Mouse (Mus musculus): ENCODE measurements around the gene Nucb1.
"Not testable (repeated sequence)": the region's sequence is repeated elsewhere in the genome, so short reads cannot be mapped to it uniquely, and the experiment has no call there.

Gene Nucb1

DNA sequence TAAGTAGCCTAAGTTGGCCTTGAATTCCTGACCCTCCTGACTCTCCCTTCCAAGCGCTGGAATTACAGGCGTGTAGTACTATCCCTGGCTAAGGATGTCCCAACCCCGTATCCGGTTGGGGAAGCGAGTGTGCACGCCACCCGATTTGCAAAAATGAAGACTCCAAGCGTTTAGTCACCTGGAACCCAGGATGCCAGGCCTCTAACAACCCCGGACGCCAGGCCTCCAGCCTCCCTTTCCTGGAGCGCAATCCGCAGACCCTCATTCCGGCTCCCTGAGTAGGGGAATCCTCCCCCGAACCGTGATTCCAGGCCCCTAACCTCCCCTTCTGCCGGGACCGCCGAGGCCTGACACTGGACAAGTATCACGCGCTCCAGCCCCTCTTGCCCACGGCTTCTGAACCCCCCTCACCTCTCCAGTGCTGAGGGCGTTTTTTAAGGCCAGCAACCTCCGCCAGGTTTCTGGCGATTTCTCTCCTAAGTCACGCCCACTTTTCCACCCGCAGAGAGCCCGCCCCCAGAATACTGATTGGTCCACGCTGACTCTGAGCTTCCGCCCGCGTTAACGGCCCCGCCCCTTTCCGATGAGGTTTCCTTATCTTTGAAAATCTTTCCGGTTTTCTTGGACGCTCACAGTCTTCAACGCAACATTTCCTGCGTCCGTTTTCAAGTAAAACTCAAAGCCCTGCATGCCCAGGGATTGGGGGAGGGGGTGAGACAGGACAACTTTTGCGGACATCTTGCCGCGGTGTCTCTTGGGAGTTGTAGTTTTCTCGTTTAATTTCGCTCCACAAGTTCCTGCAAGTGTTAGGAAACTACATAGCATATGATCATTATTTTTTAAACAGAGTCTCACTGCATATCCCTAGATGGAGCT, at the start of gene Nucb1:
TSS of gene Nucb1 (minus strand) at position 495 of the 876 bp plus-strand sequence.
- DNase-seq: peak; percentile 92 to 93

DNA sequence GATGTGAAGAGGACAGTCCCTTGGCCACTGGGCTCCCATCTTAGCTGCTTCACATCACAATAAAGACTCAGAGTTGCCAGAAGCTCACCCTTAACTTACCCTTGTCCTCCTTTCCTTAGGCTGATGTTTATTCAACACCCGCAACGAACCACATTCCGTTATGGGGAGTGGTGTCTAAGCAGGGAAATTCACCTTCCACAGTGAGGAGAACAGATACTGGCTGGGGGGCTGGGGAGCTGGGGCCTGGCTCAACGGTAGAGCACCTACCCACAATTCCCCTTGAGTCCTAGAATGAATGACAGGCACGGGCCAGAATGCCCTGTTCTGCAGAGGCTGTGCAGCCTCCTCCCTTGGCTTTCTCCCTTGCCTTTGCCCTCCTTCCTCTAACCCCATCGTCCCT, 48.7 kb upstream of the Nucb1 start:
- DNase-seq: no peak

DNA sequence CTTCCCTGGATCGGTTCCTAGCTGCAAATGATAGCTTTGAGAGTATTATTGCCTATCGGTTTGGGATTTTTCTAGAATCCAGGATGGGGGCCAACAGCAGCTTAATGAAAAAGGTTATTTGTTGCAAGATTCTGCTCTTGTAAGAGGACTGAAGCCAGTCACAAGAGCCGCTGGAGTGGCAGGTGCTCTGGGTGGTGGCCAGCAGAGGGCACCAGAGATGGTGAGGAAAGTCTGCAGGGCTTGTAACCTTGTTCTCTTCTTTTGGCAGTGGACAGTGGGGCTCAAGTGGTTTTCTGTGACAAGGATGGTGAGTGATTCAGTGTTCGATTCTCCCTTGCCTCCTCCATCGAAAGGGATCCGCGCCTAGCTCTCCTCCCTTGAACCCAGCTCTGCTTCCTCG, 45.6 kb upstream of the Nucb1 start:
- peak; percentile 79 to 82 for DNase-seq

DNA sequence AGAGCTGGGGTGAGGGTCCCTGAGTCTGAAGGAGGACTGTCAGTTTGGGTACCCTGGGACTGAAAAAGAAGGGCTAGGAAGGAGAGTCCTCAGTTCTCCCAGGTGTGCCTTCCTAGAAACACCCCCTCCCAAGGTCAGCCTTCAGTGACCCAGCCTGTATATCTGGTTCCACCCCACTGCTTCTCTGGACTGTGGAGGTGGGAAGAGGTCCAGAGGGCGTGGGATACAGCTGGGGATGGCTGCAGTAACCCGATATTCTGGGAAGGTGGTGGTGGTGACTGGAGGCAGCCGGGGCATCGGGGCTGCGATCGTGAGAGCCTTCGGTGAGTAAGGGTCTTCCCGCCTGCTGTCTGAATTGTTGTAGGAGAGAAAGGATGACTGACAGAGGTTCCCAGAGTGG, 44.5 kb upstream of the Nucb1 start, which contains the start of gene Hsd17b14:
TSS of gene Hsd17b14 (plus strand) at position 150 of the 400 bp plus-strand sequence.
- DNase-seq: no peak

DNA sequence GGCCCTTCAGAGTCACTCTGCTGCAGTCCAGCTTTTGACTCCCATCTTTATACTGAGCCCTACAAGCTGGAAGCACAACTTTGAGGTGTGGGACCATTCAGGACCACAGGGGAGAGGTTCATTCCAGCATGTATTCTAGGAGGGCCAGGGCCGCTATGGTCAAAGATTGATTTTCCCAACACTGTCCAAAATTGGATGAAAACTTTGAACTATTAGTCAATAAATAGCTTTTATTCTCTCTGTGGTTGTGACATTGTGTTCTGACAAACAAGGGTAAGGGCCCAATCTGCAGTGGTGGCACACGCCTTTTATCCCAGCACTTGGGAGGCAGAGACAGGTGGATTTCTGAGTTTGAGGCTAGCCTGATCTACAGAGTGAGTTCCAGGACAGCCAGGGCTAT, 43.8 kb upstream of the Nucb1 start:
- no peak for DNase-seq

DNA sequence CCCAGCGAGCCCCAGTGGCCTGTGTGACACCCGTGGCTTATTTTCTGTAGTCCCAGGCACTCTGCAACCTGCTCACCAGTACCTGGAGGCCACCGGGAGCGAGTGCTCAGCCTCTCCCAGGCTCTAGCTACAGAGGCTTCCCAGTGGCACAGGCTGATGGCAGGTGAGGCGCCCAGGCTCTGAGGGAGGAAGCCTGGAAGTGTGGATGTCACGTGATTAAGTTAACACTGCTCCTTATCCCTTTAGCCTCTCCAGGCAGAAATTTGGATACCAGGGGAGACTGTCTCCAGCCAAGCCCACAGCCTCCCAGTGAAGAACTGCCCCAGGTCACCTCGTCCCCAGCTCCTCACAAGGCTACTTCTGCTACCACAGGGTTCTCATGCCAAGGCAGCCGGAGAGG, 43.3 kb upstream of the Nucb1 start:
- no peak for DNase-seq

DNA sequence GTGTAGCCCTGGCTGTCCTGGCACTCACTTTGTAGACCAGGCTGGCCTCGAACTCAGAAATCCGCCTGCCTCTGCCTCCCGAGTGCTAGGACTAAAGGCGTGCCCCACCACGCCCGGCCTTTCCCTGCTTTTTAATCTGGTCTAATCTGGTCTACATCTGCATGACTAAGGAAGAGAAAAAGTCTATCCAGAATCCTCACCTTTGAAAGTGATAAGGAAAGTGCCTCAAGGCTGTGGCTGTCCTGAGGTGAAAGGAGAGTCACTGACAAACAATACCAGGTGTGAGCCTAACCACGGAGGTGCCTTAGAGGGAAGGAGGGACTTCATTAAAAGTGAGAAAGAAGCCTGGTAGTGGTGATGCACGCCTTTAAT, 41.3 kb upstream of the Nucb1 start:
- no peak for DNase-seq

DNA sequence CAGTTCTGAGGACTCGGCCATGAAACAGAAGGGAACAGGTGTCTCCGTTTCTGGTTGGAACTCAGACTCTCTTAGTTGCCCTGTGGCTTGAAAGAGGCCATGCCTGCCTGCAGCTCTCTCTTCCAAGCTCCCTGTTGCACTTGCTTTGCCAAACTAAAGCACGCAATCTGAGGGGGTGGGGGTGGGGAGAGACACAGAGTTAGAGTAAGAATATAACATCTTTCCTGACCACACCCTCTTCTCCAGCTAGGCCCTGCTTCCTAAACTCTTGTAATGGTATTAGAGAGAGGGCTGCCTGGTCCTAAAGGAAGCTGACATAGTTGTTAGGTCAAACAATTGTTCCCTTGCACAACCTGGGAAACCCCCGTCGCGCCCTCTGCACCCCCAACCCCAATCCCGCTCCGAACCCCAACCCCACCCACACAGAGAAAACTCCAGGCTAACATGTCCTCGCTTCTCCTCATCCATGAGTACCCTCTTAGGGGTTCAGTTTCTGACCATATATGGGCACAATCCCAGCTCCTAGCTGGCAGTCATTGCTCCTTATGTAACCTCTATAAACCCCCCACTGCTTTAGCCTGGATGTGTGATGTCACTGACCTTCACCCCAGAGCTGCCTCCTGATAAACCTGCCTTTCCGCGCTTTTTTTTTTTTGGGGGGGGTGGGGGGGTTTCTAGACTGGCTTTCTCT, 40.8 kb upstream of the Nucb1 start:
- DNase-seq: no peak

DNA sequence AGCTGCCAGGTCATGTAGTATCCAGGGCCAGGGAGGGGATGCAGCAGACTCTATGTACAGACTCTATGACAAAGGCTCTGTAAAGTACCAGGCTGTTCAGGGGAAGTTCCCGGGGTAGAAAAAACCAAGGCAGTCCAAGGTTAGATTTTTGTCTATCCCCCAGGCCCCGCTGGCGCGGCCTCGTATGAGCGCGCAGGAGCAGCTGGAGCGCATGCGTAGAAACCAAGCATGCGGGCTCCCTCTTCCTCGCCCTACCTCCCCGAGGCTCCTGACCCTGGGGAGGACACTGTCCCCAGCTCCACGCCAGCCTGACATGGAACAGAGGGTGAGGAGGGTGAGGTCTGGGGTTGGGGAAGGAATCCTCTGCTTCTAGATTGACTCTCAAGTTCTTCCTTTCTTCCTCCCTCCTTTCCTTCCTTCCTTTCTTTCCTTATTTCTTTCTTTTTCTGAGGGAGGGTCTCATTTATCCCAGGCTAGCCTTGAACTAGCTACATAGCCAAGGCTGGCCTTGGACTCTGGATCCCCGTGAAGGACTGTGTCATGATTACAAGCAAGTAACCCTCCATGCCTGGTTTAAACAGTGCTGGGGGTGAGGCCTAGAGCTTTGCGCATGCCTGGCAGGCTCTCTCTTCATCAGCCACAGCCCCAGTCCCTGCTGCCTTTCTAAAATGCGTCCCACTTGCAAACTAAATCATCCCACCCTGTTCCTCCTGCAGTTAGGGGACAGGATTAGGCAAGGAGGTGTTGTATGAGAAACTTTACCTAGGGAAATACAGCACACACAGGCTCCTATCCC, 39.6 kb upstream of the Nucb1 start:
- no peak for DNase-seq

DNA sequence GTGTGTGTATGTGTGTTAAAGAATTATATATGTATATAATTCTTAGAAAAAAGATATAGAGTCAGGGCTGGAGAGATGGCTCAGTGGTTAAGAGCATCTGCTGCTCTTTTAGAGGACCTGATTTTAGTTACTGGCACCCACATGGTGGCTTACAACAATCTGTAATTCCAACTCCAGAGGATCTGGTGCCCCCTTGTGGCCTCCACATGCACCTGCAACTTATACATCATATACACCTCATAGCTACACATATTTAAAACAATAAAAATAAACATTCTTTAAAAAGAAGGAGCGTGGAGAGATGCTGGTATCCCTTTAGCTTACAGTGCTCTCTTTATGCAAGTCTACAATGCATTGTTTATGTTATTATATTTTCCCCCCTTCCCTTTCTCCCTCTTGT, 34.3 kb upstream of the Nucb1 start:
- DNase-seq: no peak

DNA sequence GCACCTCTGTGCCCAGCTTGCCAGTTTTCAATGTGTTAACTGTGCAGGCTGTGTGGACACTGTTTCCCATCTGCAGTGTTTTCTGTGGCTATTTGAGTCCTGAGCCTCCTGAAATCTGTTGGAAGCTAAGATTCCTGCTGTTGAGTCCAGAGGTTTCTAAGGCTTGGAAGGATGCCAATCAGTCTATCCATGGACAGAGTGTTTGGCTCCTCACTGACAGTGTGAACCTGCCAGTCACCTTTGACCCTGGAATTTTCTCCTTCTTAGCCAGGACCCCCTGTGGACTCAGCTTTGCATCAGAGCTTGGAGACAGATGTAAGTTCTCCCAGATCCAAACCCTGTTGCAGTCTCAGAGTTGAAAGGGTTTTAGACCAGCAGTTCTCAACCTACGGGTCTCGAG, 30.0 kb upstream of the Nucb1 start:
- no peak for DNase-seq

DNA sequence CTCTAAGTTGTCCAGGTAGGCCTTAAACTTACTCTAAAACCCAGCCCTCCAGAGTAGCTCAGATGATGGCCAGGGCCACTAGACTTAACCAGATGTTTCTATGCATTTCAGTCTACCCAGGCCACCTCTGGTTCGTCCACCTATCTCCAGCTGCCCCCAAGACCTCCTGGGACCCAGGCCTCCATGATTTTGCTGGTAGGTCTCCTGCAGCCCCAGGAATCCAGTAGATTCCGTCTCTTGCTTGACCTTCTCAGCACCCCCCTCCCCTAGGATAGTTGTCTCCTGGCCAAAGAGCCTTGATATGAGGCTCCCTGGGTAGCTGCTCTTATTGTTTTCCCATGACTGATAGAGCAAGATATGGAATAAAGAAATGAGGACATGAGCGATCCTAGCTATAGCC, 28.9 kb upstream of the Nucb1 start:
- no peak for DNase-seq

DNA sequence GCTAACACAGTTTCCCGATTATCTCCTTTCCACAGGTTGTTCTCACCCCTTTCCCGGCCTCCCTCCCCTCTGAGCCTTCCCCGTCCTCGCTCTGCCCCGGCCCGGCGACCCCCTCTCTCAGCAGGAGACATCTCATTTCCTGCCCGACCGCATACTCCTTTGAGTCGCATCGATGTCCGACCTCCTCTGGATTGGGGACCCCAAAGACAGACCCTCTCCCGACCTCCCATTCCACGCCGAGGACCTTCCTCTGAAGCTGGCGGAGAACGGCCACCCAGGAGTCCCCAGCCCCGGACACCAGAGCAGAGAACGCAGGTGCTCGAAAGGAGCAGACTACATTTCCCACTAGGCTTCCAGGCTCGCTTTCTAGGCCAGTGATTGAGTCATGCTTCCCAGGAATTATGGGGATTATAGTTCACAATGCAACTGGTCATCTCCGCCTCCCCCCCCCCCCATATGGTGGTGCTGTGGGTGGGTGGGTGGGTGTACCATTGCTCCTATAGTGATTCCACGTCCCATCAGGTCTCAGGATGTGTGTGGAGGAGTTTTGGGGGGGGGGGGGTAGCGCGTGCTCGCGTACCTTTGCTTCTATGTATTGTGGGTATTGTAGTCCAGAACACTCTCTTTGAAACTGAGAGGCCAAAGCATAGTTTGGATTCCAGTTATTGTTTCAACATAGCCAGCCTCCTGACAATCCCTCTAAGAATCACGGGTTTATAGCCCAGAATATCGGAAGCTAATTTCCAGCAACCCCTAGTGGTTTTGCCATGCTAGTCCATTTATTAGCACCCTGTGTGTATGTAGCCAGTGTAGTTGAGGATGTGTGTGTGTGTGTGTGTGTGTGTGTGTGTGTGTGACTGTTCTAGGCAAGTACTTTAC, 28.2 kb upstream of the Nucb1 start:
- DNase-seq: peak in 1 of 2 experiments; percentile 21

DNA sequence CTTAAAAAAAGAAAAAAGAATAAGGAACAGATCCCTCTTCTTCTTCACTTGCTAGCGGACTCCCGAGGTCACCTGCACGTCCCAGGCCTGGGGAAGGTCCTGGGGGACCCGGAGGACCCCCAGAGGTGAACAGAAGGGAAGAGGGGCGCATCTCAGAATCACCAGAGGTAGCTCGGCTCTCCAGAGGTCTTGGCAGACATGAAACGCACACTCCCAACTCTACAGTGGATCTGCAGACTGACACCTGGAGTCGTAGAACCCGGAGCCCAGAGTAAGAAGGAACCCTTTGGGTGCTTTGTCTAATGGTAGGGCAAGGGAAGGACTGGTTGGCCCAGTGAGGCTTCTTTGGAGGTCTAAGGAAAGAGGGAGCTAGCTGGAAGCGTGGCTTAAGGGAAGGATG, 27.4 kb upstream of the Nucb1 start:
- DNase-seq: no peak

DNA sequence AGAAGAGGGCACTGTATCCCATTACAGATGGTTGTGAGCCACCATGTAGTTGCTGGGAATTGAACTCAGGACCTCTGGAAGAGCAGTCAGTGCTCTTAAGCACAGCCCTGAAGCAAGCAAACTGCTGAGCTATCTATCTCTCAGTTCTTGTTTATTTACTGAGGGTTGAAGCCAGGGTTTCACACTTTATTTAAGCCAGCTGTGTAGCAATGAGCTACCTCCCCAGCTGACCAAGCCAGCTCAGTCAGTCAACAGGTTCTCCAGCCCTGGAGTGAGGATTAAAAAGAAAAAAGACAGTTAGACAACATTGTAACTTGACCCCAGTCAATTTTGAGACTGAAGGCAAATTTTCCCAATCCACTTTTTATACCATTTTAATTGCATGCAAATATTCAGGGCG, 25.5 kb upstream of the Nucb1 start:
- DNase-seq: no peak

DNA sequence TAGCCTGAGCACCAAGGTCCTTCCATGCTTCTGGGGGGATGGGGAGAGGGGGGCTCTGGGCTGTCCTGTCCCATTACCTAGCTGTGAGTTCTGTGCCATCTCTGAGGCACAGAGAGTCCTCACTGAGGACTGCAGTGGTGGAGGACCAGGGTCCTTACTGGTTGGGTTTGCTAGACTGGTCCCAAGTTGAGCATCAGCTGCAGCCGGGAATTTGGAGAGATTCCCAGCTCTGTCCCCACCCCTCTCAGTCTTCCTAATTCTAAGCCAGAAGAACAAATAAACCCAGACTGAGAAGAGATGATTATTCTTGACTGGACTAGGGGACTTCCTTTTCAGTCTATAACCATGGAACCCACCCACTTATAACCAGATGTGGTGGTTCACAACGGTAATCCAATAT, 20.4 kb upstream of the Nucb1 start:
- DNase-seq: no peak

DNA sequence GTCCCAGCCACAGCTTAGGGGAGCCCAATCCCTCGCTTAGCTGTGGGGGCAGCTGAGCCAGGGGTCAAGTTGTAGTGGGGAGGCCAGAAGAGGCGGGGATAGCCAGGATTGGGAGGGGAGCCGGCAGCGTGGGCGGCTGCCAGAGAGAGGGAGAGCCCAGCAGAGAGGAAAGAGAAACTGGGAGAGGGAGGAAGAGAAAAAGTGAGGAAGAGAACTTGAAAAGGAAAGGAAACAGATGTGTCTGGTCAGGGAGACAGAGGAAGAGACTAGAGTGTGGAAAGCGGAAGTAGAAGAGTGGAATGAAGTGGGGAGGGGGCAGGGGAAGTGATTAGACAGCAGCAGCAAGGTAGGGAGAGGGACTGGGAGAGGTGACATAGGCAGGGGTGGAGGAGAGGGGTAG, 19.3 kb upstream of the Nucb1 start:
- DNase-seq: no peak

DNA sequence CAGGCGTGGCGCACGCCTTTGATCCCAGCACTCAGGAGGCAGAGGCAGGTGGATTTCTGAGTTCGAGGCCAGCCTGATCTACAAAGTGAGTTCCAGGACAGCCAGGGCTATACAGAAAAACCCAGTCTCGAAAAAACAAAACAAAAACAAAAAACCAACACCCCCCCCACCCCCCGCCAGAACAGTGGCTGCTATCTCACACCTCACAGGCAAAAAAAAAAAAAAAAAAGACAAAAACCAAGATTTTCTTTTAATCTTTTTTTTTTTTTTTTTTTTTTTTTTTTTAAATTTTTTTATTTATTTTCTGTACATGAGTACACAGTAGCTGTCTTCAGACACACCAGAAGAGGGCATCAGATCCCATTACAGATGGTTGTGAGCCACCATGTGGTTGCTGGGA, 17.0 kb upstream of the Nucb1 start:
- not testable (repeated sequence) for DNase-seq

DNA sequence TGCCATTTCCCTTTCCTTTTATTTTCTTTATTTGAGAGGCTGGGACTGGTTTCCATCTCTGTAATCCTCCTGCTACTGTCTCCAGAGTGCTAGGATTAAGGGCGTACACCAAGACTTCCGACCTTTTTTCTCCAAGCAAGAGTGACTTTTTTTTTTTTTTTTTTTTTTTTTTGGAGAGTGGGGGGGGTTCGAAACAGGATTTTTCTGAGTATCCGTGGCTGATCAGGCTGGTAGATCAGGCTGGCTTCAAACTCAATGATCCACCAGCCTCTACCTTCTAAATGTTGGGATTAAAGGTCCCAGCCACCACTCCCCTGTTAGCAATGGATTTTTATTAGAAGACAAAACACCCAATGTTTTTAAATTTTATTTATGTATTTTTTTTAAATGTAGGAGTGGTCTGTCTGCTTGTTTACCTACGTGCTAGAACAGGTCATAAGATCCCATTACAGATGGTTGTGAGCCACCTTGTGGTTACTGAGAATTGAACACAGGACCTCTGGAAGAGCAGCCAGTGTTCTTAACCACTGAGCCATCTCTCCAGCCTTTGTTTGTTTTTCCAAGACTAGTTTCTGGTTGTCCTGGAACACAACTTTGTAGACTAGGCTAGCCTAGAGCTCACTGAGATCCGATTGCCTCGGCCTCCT, 16.4 kb upstream of the Nucb1 start:
- peak in 1 of 2 experiments; percentile 19 for DNase-seq

DNA sequence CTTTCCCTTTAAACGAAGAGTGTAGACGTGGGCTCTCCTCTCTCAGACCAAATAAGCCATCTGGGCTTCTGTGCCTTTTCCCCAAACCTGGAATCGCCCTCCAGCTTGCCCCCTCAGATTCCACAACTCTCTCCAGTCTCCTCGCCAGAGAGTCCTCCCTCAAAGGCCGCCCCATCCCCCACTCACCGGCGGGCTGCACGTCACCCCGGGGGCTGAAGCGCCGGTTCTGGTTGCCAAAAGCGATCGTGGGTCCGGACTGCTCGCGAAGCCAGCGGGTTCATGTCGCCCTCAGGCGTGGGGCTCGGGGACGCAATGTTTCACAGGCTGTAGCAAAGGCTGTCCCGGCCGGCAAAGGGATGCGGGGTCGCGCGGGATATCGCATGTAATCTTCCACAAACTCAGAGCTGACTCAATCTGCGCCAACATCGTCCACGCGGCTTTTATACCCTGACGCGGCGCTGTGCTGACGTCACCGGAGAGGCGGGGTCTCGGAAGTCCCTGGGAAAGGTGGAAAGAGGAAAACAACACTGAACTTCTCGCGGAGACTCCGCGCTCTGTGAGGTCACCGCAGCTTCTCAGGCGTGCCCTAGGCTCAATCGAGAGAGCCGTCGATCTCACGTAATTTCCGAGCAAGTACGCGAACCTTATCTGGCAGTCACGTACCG, 15.7 kb upstream of the Nucb1 start, which contains the start of the genes Ppp1r15a and Plekha4:
TSS of gene Ppp1r15a (minus strand) at position 460 of the 665 bp plus-strand sequence.
TSS of gene Plekha4 (plus strand) at position 522 of the 665 bp plus-strand sequence.
- peak; percentile 94 to 97 for DNase-seq
